Mouse (Mus musculus) heart, adult 10 weeks (tissue): ENCODE results near the gene A830031A19Rik. TPM values are rescaled to one million over a fixed set of nuclear protein-coding genes. Genes with fewer than 3 reads are reported as not detected.

Source experiments
- polyA plus RNA-seq: library from polyadenylated mRNA; stranded (reverse); fragments of 350-450 nt; fragmentation: Illumina TruSeq; extraction: RNeasy Lipid Tissue Mini Kit (QIAGEN cat#74804); gene quantifications from one replicate; pipeline ENCODE4 v1.2.3, GENCODE M21; 2014; ENCODE audit warnings: low read depth, low replicate concordance

Gene A830031A19Rik
- not detected for polyA plus RNA-seq

GRCm38 (mm10) chr11:24074634-24075104 is at the start of gene A830031A19Rik:
TSS of gene A830031A19Rik (minus strand) at chr11:24075054.

GRCm38 (mm10) chr11:24077795-24078705 is 3.2 kb upstream of the A830031A19Rik start, which contains the start of gene Bcl11a:
TSS of gene Bcl11a (plus strand) at chr11:24078056.

Other genes with a start within 250 kb of the A830031A19Rik start
- 7.5 TPM for gene Papolg, start 179.8 kb downstream of the A830031A19Rik start, polyA plus RNA-seq
- 1.4 TPM for gene Bcl11a, start 3.0 kb upstream of the A830031A19Rik start, polyA plus RNA-seq